Mouse (Mus musculus): ENCODE results near the gene Actn2. TPM values are rescaled to one million over a fixed set of nuclear protein-coding genes. Genes with fewer than 3 reads are reported as not detected.

Actn2 gene
- polyA plus RNA-seq, 1 experiment: 6.2 TPM

- peaks cover 19% of the 10 kb centered on the region for H3K36me3 ChIP-seq (ENCODE audit: control insufficient read depth, insufficient read depth, low read length)
- DNase-seq (ENCODE audit: low read depth in 1 of 2, low spot score in 2 of 2): no peak
- TF ChIP-seq POLR2A (IDR thresholded peaks at IDR 0.05; ENCODE audit: low read depth, low read length): no peak
- no peak for TF ChIP-seq CTCF (IDR thresholded peaks at IDR 0.05; ENCODE audit: extremely low read depth, insufficient read depth, insufficient read length, insufficient replicate concordance)
- H3K27ac ChIP-seq (ENCODE audit: insufficient read depth, low read length): no peak overlapping the region
- no peaks in the 10 kb centered on the region for H3K27me3 ChIP-seq (ENCODE audit: control insufficient read depth, insufficient read depth, low read length)
- H3K4me3 ChIP-seq (ENCODE audit: extremely low read depth, insufficient read depth, insufficient read length): no peak overlapping the region
- 84% methylated on average over 3 of the region's 3 CpGs for WGBS
- H3K4me1 ChIP-seq (ENCODE audit: control insufficient read depth, insufficient read depth, insufficient read length): no peaks in the 10 kb centered on the region
Measured at GRCm38 (mm10) chr13:12250496-12250895, 90.1 kb downstream of the Actn2 start.

GRCm38 (mm10) chr13:12249195-12249898, 91.2 kb downstream of the Actn2 start:
- Histone ChIP-seq H3K27ac (ENCODE audit: insufficient read depth, low read length) (no peak overlapping the region), H3K4me3 (ENCODE audit: extremely low read depth, insufficient read depth, insufficient read length) (no peak overlapping the region), H3K4me1 (ENCODE audit: control insufficient read depth, insufficient read depth, insufficient read length) (no peaks in the 10 kb centered on the region), H3K27me3 (ENCODE audit: control insufficient read depth, insufficient read depth, low read length) (no peaks in the 10 kb centered on the region), H3K36me3 (ENCODE audit: control insufficient read depth, insufficient read depth, low read length) (peaks cover 19% of the 10 kb centered on the region)
- no peak for TF ChIP-seq CTCF (IDR thresholded peaks at IDR 0.05; ENCODE audit: extremely low read depth, insufficient read depth, insufficient read length, insufficient replicate concordance)
- 88% methylated on average over 8 of the region's 8 CpGs for WGBS
- DNase-seq (ENCODE audit: low read depth in 1 of 2, low spot score in 2 of 2): no peak

GRCm38 (mm10) chr13:12245938-12246337, 94.6 kb downstream of the Actn2 start:
- no peak for DNase-seq (ENCODE audit: low read depth in 1 of 2, low spot score in 2 of 2)
- Histone ChIP-seq H3K4me3 (ENCODE audit: extremely low read depth, insufficient read depth, insufficient read length) (no peak overlapping the region), H3K4me1 (ENCODE audit: control insufficient read depth, insufficient read depth, insufficient read length) (no peaks in the 10 kb centered on the region), H3K27ac (ENCODE audit: insufficient read depth, low read length) (no peak overlapping the region), H3K36me3 (ENCODE audit: control insufficient read depth, insufficient read depth, low read length) (peaks cover 34% of the 10 kb centered on the region), H3K27me3 (ENCODE audit: control insufficient read depth, insufficient read depth, low read length) (no peaks in the 10 kb centered on the region)
- TF ChIP-seq CTCF (IDR thresholded peaks at IDR 0.05; ENCODE audit: extremely low read depth, insufficient read depth, insufficient read length, insufficient replicate concordance): no peak
- TF ChIP-seq POLR2A (IDR thresholded peaks at IDR 0.05; ENCODE audit: low read depth, low read length): no peak
- 95% methylated on average over 2 of the region's 2 CpGs for WGBS

GRCm38 (mm10) chr13:12243991-12244390, 96.6 kb downstream of the Actn2 start:
- peaks cover 32% of the 10 kb centered on the region for H3K36me3 ChIP-seq (ENCODE audit: control insufficient read depth, insufficient read depth, low read length)
- H3K27ac ChIP-seq (ENCODE audit: insufficient read depth, low read length): no peak overlapping the region
- no peaks in the 10 kb centered on the region for H3K4me1 ChIP-seq (ENCODE audit: control insufficient read depth, insufficient read depth, insufficient read length)
- DNase-seq (ENCODE audit: low read depth in 1 of 2, low spot score in 2 of 2): no peak
- TF ChIP-seq CTCF (IDR thresholded peaks at IDR 0.05; ENCODE audit: extremely low read depth, insufficient read depth, insufficient read length, insufficient replicate concordance): no peak
- TF ChIP-seq POLR2A (IDR thresholded peaks at IDR 0.05; ENCODE audit: low read depth, low read length): no peak
- H3K27me3 ChIP-seq (ENCODE audit: control insufficient read depth, insufficient read depth, low read length): no peaks in the 10 kb centered on the region
- WGBS: 88% methylated on average over 4 of the region's 4 CpGs
- H3K4me3 ChIP-seq (ENCODE audit: extremely low read depth, insufficient read depth, insufficient read length): no peak overlapping the region

GRCm38 (mm10) chr13:12232141-12232540, 108.4 kb downstream of the Actn2 start:
- peaks cover 43% of the 10 kb centered on the region for H3K36me3 ChIP-seq (ENCODE audit: control insufficient read depth, insufficient read depth, low read length)
- H3K4me1 ChIP-seq (ENCODE audit: control insufficient read depth, insufficient read depth, insufficient read length): no peaks in the 10 kb centered on the region
- no peak overlapping the region for H3K27ac ChIP-seq (ENCODE audit: insufficient read depth, low read length)
- 93% methylated on average over 4 of the region's 4 CpGs for WGBS
- DNase-seq (ENCODE audit: low read depth in 1 of 2, low spot score in 2 of 2): no peak
- H3K27me3 ChIP-seq (ENCODE audit: control insufficient read depth, insufficient read depth, low read length): no peaks in the 10 kb centered on the region
- H3K4me3 ChIP-seq (ENCODE audit: extremely low read depth, insufficient read depth, insufficient read length): no peak overlapping the region
- no peak for TF ChIP-seq CTCF (IDR thresholded peaks at IDR 0.05; ENCODE audit: extremely low read depth, insufficient read depth, insufficient read length, insufficient replicate concordance)
- TF ChIP-seq POLR2A (IDR thresholded peaks at IDR 0.05; ENCODE audit: low read depth, low read length): no peak

- no peak for TF ChIP-seq CTCF (IDR thresholded peaks at IDR 0.05; ENCODE audit: extremely low read depth, insufficient read depth, insufficient read length, insufficient replicate concordance)
- no peak for TF ChIP-seq POLR2A (IDR thresholded peaks at IDR 0.05; ENCODE audit: low read depth, low read length)
- WGBS: 96% methylated on average over 4 of the region's 4 CpGs
- no peaks in the 10 kb centered on the region for H3K4me1 ChIP-seq (ENCODE audit: control insufficient read depth, insufficient read depth, insufficient read length)
- no peak for DNase-seq (ENCODE audit: low read depth in 1 of 2, low spot score in 2 of 2)
- no peak overlapping the region for H3K27ac ChIP-seq (ENCODE audit: insufficient read depth, low read length)
- peaks cover 44% of the 10 kb centered on the region for H3K36me3 ChIP-seq (ENCODE audit: control insufficient read depth, insufficient read depth, low read length)
- H3K4me3 ChIP-seq (ENCODE audit: extremely low read depth, insufficient read depth, insufficient read length): no peak overlapping the region
- H3K27me3 ChIP-seq (ENCODE audit: control insufficient read depth, insufficient read depth, low read length): no peaks in the 10 kb centered on the region
Measured at GRCm38 (mm10) chr13:12228248-12228647, 112.3 kb downstream of the Actn2 start.

GRCm38 (mm10) chr13:12227606-12228005, 113.0 kb downstream of the Actn2 start:
- H3K4me1 ChIP-seq (ENCODE audit: control insufficient read depth, insufficient read depth, insufficient read length): no peaks in the 10 kb centered on the region
- H3K36me3 ChIP-seq (ENCODE audit: control insufficient read depth, insufficient read depth, low read length): peaks cover 41% of the 10 kb centered on the region
- no peak overlapping the region for H3K4me3 ChIP-seq (ENCODE audit: extremely low read depth, insufficient read depth, insufficient read length)
- H3K27me3 ChIP-seq (ENCODE audit: control insufficient read depth, insufficient read depth, low read length): no peaks in the 10 kb centered on the region
- H3K27ac ChIP-seq (ENCODE audit: insufficient read depth, low read length): no peak overlapping the region
- 79% methylated on average over 5 of the region's 5 CpGs for WGBS
- no peak for DNase-seq (ENCODE audit: low read depth in 1 of 2, low spot score in 2 of 2)
- no peak for TF ChIP-seq CTCF (IDR thresholded peaks at IDR 0.05; ENCODE audit: extremely low read depth, insufficient read depth, insufficient read length, insufficient replicate concordance)
- TF ChIP-seq POLR2A (IDR thresholded peaks at IDR 0.05; ENCODE audit: low read depth, low read length): no peak

Other genes starting within 250 kb of the Actn2 start
- 0.21 and 0.27 TPM in 2 replicates for gene Ryr2, start 233.8 kb downstream of the Actn2 start, polyA plus RNA-seq (2012; rRNA removed)
- 7.5 and 7.9 TPM in 2 replicates for gene Mtr, start 82.6 kb downstream of the Actn2 start, polyA plus RNA-seq (2012; rRNA removed)
- 32.7 and 51.6 TPM in 2 replicates for gene Heatr1, start 54.3 kb upstream of the Actn2 start, polyA plus RNA-seq (2012; rRNA removed)
- 21.7 and 23.5 TPM in 2 replicates for gene Lgals8, start 124.2 kb upstream of the Actn2 start, polyA plus RNA-seq (2012; rRNA removed)
- 4.0 and 5.7 TPM in 2 replicates for gene Edaradd, start 179.7 kb upstream of the Actn2 start, polyA plus RNA-seq (2012; rRNA removed)
- gene Ero1lb, start 225.1 kb upstream of the Actn2 start, polyA plus RNA-seq (2012; rRNA removed): 12.8 and 23.1 TPM in 2 replicates

Measured in spleen, adult 2 months (tissue).